Mouse (Mus musculus): Measurements from ENCODE around the gene Usp12.

DNA sequence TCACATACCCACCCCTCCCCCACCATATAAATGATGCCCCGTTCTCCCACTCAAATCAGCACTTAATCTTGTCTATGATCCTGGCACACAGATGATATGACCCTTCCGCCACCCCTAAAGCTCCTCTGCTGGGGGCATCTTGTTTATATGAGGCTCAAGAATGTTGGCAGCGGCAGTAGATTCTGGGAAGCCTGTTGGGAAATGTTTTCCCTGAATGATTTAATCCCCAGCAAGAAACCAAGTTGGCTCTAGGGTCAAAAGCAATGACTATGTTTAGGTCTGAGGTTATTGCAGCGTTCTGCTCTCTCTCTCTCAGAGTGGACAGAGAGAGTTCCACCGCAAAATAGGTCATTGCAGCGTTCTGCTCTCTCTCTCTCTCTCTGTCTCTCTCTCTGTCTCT lies 89.4 kb downstream of the Usp12 start:
- no peak for TF ChIP-seq ETS1 (IDR thresholded peaks at IDR 0.05; ENCODE audit: low read depth, low read length)
- no peak for TF ChIP-seq USF1 (IDR thresholded peaks at IDR 0.05; ENCODE audit: low read depth, low read length)
- no peak for TF ChIP-seq CHD2 (IDR thresholded peaks at IDR 0.05; ENCODE audit: low read length)
- no peak for TF ChIP-seq MAFK (IDR thresholded peaks at IDR 0.05; ENCODE audit: borderline replicate concordance, low read depth, low read length)
- TF ChIP-seq CHD1 (IDR thresholded peaks at IDR 0.05; ENCODE audit: low read depth, low read length) = no peak
- no peak for TF ChIP-seq E2F4 (IDR thresholded peaks at IDR 0.05; ENCODE audit: borderline replicate concordance, low read depth, low read length)
- no peak for TF ChIP-seq KAT2A (conservative IDR thresholded peaks at IDR 0.05; ENCODE audit: low read depth, low read length)
- no peak for TF ChIP-seq CTCF (IDR thresholded peaks at IDR 0.05 in 2 of 3, conservative IDR thresholded peaks at IDR 0.05 in 1 of 3; ENCODE audit: control insufficient read depth in 1 of 3, insufficient read depth in 1 of 3, low read depth in 2 of 3, low read length in 3 of 3, poor library complexity in 1 of 3, severe bottlenecking in 1 of 3)
